Mouse (Mus musculus): ENCODE measurements around the gene Kif9.

- TF ChIP-seq TCF12 (IDR thresholded peaks at IDR 0.05; ENCODE audit: insufficient read depth, poor library complexity, severe bottlenecking) (no peak), MYOG (IDR thresholded peaks at IDR 0.05; ENCODE audit: control insufficient read depth in 1 of 3, insufficient read depth in 1 of 3, insufficient read length in 2 of 3, low read depth in 2 of 3) (no peak), MAX (IDR thresholded peaks at IDR 0.05; ENCODE audit: low read depth) (no peak), MYOD1 (IDR thresholded peaks at IDR 0.05; ENCODE audit: control insufficient read depth in 1 of 3, insufficient read length in 2 of 3, low read depth in 2 of 3) (no peak), POLR2A (IDR thresholded peaks at IDR 0.05; ENCODE audit: insufficient read length, low read depth) (no peak), E2F4 (IDR thresholded peaks at IDR 0.05; ENCODE audit: insufficient read depth) (no peak), USF1 (IDR thresholded peaks at IDR 0.05; ENCODE audit: low read depth) (no peak), POLR2AphosphoS2 (IDR thresholded peaks at IDR 0.05; ENCODE audit: insufficient read length, low read depth) (no peak), CEBPB (IDR thresholded peaks at IDR 0.05; ENCODE audit: insufficient read depth, poor library complexity, severe bottlenecking) (no peak), REST (IDR thresholded peaks at IDR 0.05; ENCODE audit: insufficient read depth, insufficient read length) (no peak), SRF (IDR thresholded peaks at IDR 0.05; ENCODE audit: control insufficient read depth, insufficient read length, low read depth) (no peak), TCF3 (IDR thresholded peaks at IDR 0.05; ENCODE audit: insufficient read length, low read depth) (no peak)
Measured at GRCm38 (mm10) chr9:110478639-110479038, 1.9 kb downstream of the Kif9 start.
